Mouse (Mus musculus) MEL (cell line): ENCODE data around the gene Polr2l. TPM values are rescaled to one million over a fixed set of nuclear protein-coding genes. Genes with fewer than 3 reads are reported as not detected.

Source experiments
- DNase-seq: peaks from one replicate; pipeline ENCODE4 v3.0.0; 2011; ENCODE audit warnings: low read depth, low spot score
- H3K27ac ChIP-seq: 2 replicates; pipeline ENCODE4 v1.5.1; 2012; ENCODE audit warnings: low read depth, mild to moderate bottlenecking, control low read depth, low read length, moderate library complexity; ENCODE audit not compliant: control insufficient read depth
- H3K27me3 ChIP-seq, 2 experiments: fragments of 150-350 bp in 1 of 2; sonication (generic) in 1 of 2; 2 replicates each; pipeline ENCODE4 v1.6.1; 2012; ENCODE audit warnings: low read length in 2 of 2, mild to moderate bottlenecking in 2 of 2, improper control_type of control experiment in 1 of 2, moderate library complexity in 1 of 2; ENCODE audit not compliant: insufficient read depth in 2 of 2, control insufficient read depth in 1 of 2
- H3K36me3 ChIP-seq, 2 experiments: 2 replicates each; pipeline ENCODE4 v1.6.1; 2012 to 2014; ENCODE audit warnings: low read length in 2 of 2, improper control_type of control experiment in 1 of 2, inconsistent platforms in 1 of 2, mild to moderate bottlenecking in 1 of 2; ENCODE audit not compliant: insufficient read depth in 2 of 2, control insufficient read depth in 1 of 2
- H3K4me1 ChIP-seq, 2 experiments: fragments of 150-350 bp in 1 of 2; sonication (generic) in 1 of 2; 2 replicates each; pipeline ENCODE4 v1.6.1; 2012; ENCODE audit warnings: low read length in 2 of 2, improper control_type of control experiment in 1 of 2, mild to moderate bottlenecking in 1 of 2; ENCODE audit not compliant: insufficient read depth in 2 of 2, control insufficient read depth in 1 of 2
- H3K4me3 ChIP-seq, 2 experiments: fragments of 150-350 bp in 1 of 2; sonication (generic) in 1 of 2; 2 replicates each; pipeline ENCODE4 v1.5.1; 2012; ENCODE audit warnings: low read depth in 2 of 2, low read length in 2 of 2, mild to moderate bottlenecking in 2 of 2, moderate library complexity in 2 of 2, control low read depth in 1 of 2, improper control_type of control experiment in 1 of 2; ENCODE audit not compliant: control insufficient read depth in 1 of 2, insufficient read depth in 1 of 2
- H3K79me2 ChIP-seq: 2 replicates; pipeline ENCODE4 v1.6.1; 2012; ENCODE audit warnings: mild to moderate bottlenecking, low read length, moderate library complexity; ENCODE audit not compliant: control insufficient read depth, poor library complexity, insufficient read depth
- H3K9ac ChIP-seq: 2 replicates; pipeline ENCODE4 v1.6.1; 2012; ENCODE audit warnings: low read depth, mild to moderate bottlenecking, control low read depth, low read length, moderate library complexity; ENCODE audit not compliant: control insufficient read depth, poor library complexity, severe bottlenecking
- H3K9me3 ChIP-seq: fragments of 150-350 bp; sonication (generic); replicated peaks from 2 replicates; pipeline ENCODE4 v1.6.1; 2012; ENCODE audit warnings: mild to moderate bottlenecking, low read length, improper control_type of control experiment, moderate library complexity; ENCODE audit not compliant: insufficient read depth
- CHD1 ChIP-seq: IDR thresholded peaks from 2 replicates; pipeline ENCODE4 v1.6.1; 2012; ENCODE audit warnings: low read depth, mild to moderate bottlenecking, inconsistent platforms, low read length, improper control_type of control experiment
- CTCF ChIP-seq, 3 experiments: IDR thresholded peaks in 2 of 3; conservative IDR thresholded peaks in 1 of 3; 2 replicates each; pipeline ENCODE4 v1.5.1; 2011 to 2012; ENCODE audit warnings: low read length in 3 of 3, low read depth in 2 of 3, mild to moderate bottlenecking in 2 of 3, improper control_type of control experiment in 1 of 3, inconsistent platforms in 1 of 3, mixed read lengths in 1 of 3, moderate library complexity in 1 of 3; ENCODE audit not compliant: control insufficient read depth in 1 of 3, insufficient read depth in 1 of 3, poor library complexity in 1 of 3, severe bottlenecking in 1 of 3
- ELF1 ChIP-seq: IDR thresholded peaks from 2 replicates; pipeline ENCODE4 v1.6.1; 2014; ENCODE audit warnings: low read depth, mild to moderate bottlenecking, inconsistent platforms, low read length, improper control_type of control experiment, moderate library complexity
- ETS1 ChIP-seq: IDR thresholded peaks from 2 replicates; pipeline ENCODE4 v1.6.1; 2012; ENCODE audit warnings: low read depth, mild to moderate bottlenecking, inconsistent platforms, low read length, improper control_type of control experiment, moderate library complexity
- GABPA ChIP-seq: IDR thresholded peaks from 2 replicates; pipeline ENCODE4 v1.6.1; 2012; ENCODE audit warnings: low read depth, mild to moderate bottlenecking, inconsistent platforms, low read length, improper control_type of control experiment, moderate library complexity
- HCFC1 ChIP-seq: IDR thresholded peaks from 2 replicates; pipeline ENCODE4 v1.6.1; 2012; ENCODE audit warnings: low read depth, mild to moderate bottlenecking, inconsistent platforms, low read length, improper control_type of control experiment, moderate library complexity
- MAX ChIP-seq: IDR thresholded peaks from 2 replicates; pipeline ENCODE4 v1.6.1; 2011; ENCODE audit warnings: low read length, improper control_type of control experiment
- MAZ ChIP-seq: IDR thresholded peaks from 2 replicates; pipeline ENCODE4 v1.6.1; 2012; ENCODE audit warnings: low read depth, mild to moderate bottlenecking, inconsistent platforms, low read length, improper control_type of control experiment
- MYC ChIP-seq: IDR thresholded peaks from 2 replicates; pipeline ENCODE4 v1.6.1; 2011; ENCODE audit warnings: low read depth, mild to moderate bottlenecking, low read length, improper control_type of control experiment, moderate library complexity
- NELFE ChIP-seq: IDR thresholded peaks from 2 replicates; pipeline ENCODE4 v1.6.1; 2011; ENCODE audit warnings: low read depth, low read length, improper control_type of control experiment
- POLR2A ChIP-seq, 2 experiments: IDR thresholded peaks; 2 replicates each; pipeline ENCODE4 v1.6.1; 2011 to 2012; ENCODE audit warnings: low read length in 2 of 2, mild to moderate bottlenecking in 2 of 2, control low read depth in 1 of 2, improper control_type of control experiment in 1 of 2, low read depth in 1 of 2, moderate library complexity in 1 of 2; ENCODE audit not compliant: control insufficient read depth in 1 of 2, insufficient read depth in 1 of 2, poor library complexity in 1 of 2
- RAD21 ChIP-seq: IDR thresholded peaks from 2 replicates; pipeline ENCODE4 v1.6.1; 2011; ENCODE audit warnings: mild to moderate bottlenecking, low read depth, low read length, improper control_type of control experiment
- TAL1 ChIP-seq: IDR thresholded peaks from 2 replicates; pipeline ENCODE4 v1.6.1; 2012; ENCODE audit warnings: mild to moderate bottlenecking, inconsistent platforms, low read length, moderate library complexity, mixed read lengths
- TBP ChIP-seq: IDR thresholded peaks from 2 replicates; pipeline ENCODE4 v1.8.0; 2011; ENCODE audit warnings: low read depth, low read length, improper control_type of control experiment
- TCF12 ChIP-seq: IDR thresholded peaks from 2 replicates; pipeline ENCODE4 v1.6.1; 2014; ENCODE audit warnings: low read depth, mild to moderate bottlenecking, inconsistent platforms, low read length, improper control_type of control experiment, moderate library complexity
- UBTF ChIP-seq: IDR thresholded peaks from 2 replicates; pipeline ENCODE4 v1.6.1; 2012; ENCODE audit warnings: low read depth, mild to moderate bottlenecking, inconsistent platforms, low read length, improper control_type of control experiment, moderate library complexity, borderline replicate concordance; ENCODE audit not compliant: insufficient read depth
- USF1 ChIP-seq: IDR thresholded peaks from 2 replicates; pipeline ENCODE4 v1.6.1; 2014; ENCODE audit warnings: low read depth, mild to moderate bottlenecking, inconsistent platforms, low read length, improper control_type of control experiment, moderate library complexity
- USF2 ChIP-seq, 2 experiments: IDR thresholded peaks; 2 replicates each; pipeline ENCODE4 v1.6.1; 2011 to 2012; ENCODE audit warnings: improper control_type of control experiment in 2 of 2, low read length in 2 of 2, borderline replicate concordance in 1 of 2, inconsistent platforms in 1 of 2, low read depth in 1 of 2, mild to moderate bottlenecking in 1 of 2; ENCODE audit not compliant: insufficient read depth in 1 of 2
- ZC3H11A ChIP-seq: IDR thresholded peaks from 2 replicates; pipeline ENCODE4 v1.6.1; 2012; ENCODE audit warnings: low read depth, mild to moderate bottlenecking, inconsistent platforms, low read length, improper control_type of control experiment
- ZKSCAN1 ChIP-seq: IDR thresholded peaks from 2 replicates; pipeline ENCODE4 v1.6.1; 2012; ENCODE audit warnings: low read depth, mild to moderate bottlenecking, inconsistent platforms, low read length, improper control_type of control experiment, moderate library complexity
- ZMIZ1 ChIP-seq: IDR thresholded peaks from 2 replicates; pipeline ENCODE4 v1.6.1; 2012; ENCODE audit warnings: low read depth, mild to moderate bottlenecking, inconsistent platforms, low read length, improper control_type of control experiment, moderate library complexity
- polyA plus RNA-seq, 2 experiments: library from polyadenylated mRNA; stranded (reverse) in 1 of 2; unstranded in 1 of 2; fragments of >175 nt in 1 of 2; fragments of >200 nt in 1 of 2; gene quantifications; 2 replicates each; pipeline versions ENCODE4 v1.2.1 to v1.2.4; 2012; ENCODE audit warnings: low replicate concordance in 2 of 2, low read depth in 1 of 2; ENCODE audit not compliant: insufficient read length in 2 of 2, insufficient read depth in 1 of 2, missing spikeins in 1 of 2
- total RNA-seq: library from RNA; depleted of rRNA; stranded (reverse); fragments of 300-350 nt; gene quantifications from 2 replicates; pipeline ENCODE4 v1.2.3, GENCODE M21; 2012

Gene Polr2l
- total and polyA plus RNA-seq, 3 experiments = 82.4 to 114 TPM; not detected in 1

GRCm38 (mm10) chr7:141518926-141519325 lies 44.0 kb upstream of the Polr2l start:
- H3K9ac ChIP-seq = no peak overlapping the region

GRCm38 (mm10) chr7:141518296-141518695 lies 43.4 kb upstream of the Polr2l start:
- H3K79me2 ChIP-seq = no peaks in the 10 kb centered on the region
- no peak for DNase-seq
- H3K27ac ChIP-seq = no peak overlapping the region
- no peak overlapping the region for H3K9ac ChIP-seq
- H3K4me3 ChIP-seq = no peak overlapping the region
- TF ChIP-seq USF1 (no peak), ZMIZ1 (no peak), MYC (no peak), POLR2A (IDR thresholded peaks at IDR 0.05; ENCODE audit: control insufficient read depth in 1 of 2, insufficient read depth in 1 of 2, low read depth in 1 of 2, low read length in 2 of 2, poor library complexity in 1 of 2) (no peak), GABPA (no peak), ETS1 (no peak), ELF1 (no peak), ZKSCAN1 (no peak), MAZ (no peak), RAD21 (no peak), CTCF (IDR thresholded peaks at IDR 0.05 in 2 of 3, conservative IDR thresholded peaks at IDR 0.05 in 1 of 3; ENCODE audit: control insufficient read depth in 1 of 3, insufficient read depth in 1 of 3, low read depth in 2 of 3, low read length in 3 of 3, poor library complexity in 1 of 3, severe bottlenecking in 1 of 3) (no peak), NELFE (no peak), MAX (no peak), USF2 (IDR thresholded peaks at IDR 0.05; ENCODE audit: borderline replicate concordance in 1 of 2, insufficient read depth in 1 of 2, low read depth in 1 of 2, low read length in 2 of 2) (no peak), UBTF (no peak)
- no peaks in the 10 kb centered on the region for H3K4me1 ChIP-seq
- H3K27me3 ChIP-seq = no peaks in the 10 kb centered on the region
- no peaks in the 10 kb centered on the region for H3K9me3 ChIP-seq
- H3K36me3 ChIP-seq = no peaks in the 10 kb centered on the region

More at GRCm38 (mm10) chr7:141518926-141519325, 44.0 kb upstream of the Polr2l start:
- DNase-seq = no peak
- Histone ChIP-seq H3K4me3 (no peak overlapping the region), H3K36me3 (no peaks in the 10 kb centered on the region), H3K4me1 (no peaks in the 10 kb centered on the region), H3K27me3 (no peaks in the 10 kb centered on the region), H3K27ac (no peak overlapping the region), H3K9me3 (no peaks in the 10 kb centered on the region)
- TF ChIP-seq CHD1 (no peak), TBP (no peak), ZC3H11A (no peak), TAL1 (no peak), TCF12 (no peak), UBTF (no peak), HCFC1 (no peak)
- TF ChIP-seq, all 39 proteins: peak for 0
- no peaks in the 10 kb centered on the region for H3K79me2 ChIP-seq
